Mouse (Mus musculus) liver, adult (tissue): ENCODE results near the gene Pdrg1.

Experiments
- GATA4 ChIP-seq: IDR thresholded peaks from 2 replicates; pipeline ENCODE4 v1.6.1; 2014; ENCODE audit warnings: mild to moderate bottlenecking, low read length; ENCODE audit not compliant: insufficient replicate concordance

The Pdrg1 gene

GRCm38 (mm10) chr2:153043886-153044285 lies 28.7 kb upstream of the Pdrg1 start:
- no peak for TF ChIP-seq GATA4

GRCm38 (mm10) chr2:153036690-153037089 lies 21.5 kb upstream of the Pdrg1 start:
- TF ChIP-seq GATA4: no peak

- TF ChIP-seq GATA4: no peak
Measured at GRCm38 (mm10) chr2:153033545-153034230, 18.5 kb upstream of the Pdrg1 start.

GRCm38 (mm10) chr2:153032973-153033372 lies 17.7 kb upstream of the Pdrg1 start:
- no peak for TF ChIP-seq GATA4

GRCm38 (mm10) chr2:153032083-153032842 lies 17.0 kb upstream of the Pdrg1 start:
- no peak for TF ChIP-seq GATA4

GRCm38 (mm10) chr2:153031126-153032082 lies 16.2 kb upstream of the Pdrg1 start, which contains the start of gene Xkr7:
TSS of gene Xkr7 (plus strand) at chr2:153031852.
- no peak for TF ChIP-seq GATA4

GRCm38 (mm10) chr2:153030422-153030821 lies 15.2 kb upstream of the Pdrg1 start:
- no peak for TF ChIP-seq GATA4

- no peak for TF ChIP-seq GATA4
Measured at GRCm38 (mm10) chr2:153027501-153027900, 12.3 kb upstream of the Pdrg1 start.

GRCm38 (mm10) chr2:153026052-153026451 lies 10.8 kb upstream of the Pdrg1 start:
- no peak for TF ChIP-seq GATA4

GRCm38 (mm10) chr2:153022855-153023254 lies 7.6 kb upstream of the Pdrg1 start:
- no peak for TF ChIP-seq GATA4

- no peak for TF ChIP-seq GATA4
Measured at GRCm38 (mm10) chr2:153021163-153021562, 5.9 kb upstream of the Pdrg1 start.

GRCm38 (mm10) chr2:153019355-153019754 lies 4.1 kb upstream of the Pdrg1 start:
- TF ChIP-seq GATA4: no peak

GRCm38 (mm10) chr2:153016786-153017185 lies 1.6 kb upstream of the Pdrg1 start:
- TF ChIP-seq GATA4: no peak

- TF ChIP-seq GATA4: no peak
Measured at GRCm38 (mm10) chr2:153015804-153016203, 577 bp upstream of the Pdrg1 start.

GRCm38 (mm10) chr2:153013724-153014515 lies 1.3 kb downstream of the Pdrg1 start:
- TF ChIP-seq GATA4: no peak
